Mouse (Mus musculus): ENCODE data around the gene P2rx5. TPM values are rescaled to one million over a fixed set of nuclear protein-coding genes. Genes with fewer than 3 reads are reported as not detected.

P2rx5 gene
- polyA plus RNA-seq, 1 experiment, result 0.54 TPM

DNA sequence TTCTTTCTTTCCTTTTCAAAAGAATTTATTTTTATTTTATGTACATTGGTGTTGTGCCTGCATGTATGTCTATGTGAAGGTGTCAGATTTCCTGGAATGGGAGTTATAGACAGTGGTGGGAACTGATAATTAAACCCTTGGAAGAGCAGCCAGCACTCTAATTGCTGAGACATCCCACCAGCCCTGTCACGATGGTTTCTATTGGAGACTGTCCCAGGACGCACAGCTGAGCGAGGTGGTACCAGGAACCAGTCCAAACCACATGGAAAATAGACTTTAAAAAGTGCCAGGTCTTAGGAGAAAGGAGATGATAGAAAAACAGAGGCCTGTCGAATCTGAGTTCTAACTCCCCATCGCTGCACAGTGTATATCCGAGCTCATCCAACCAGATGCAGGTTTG is 5.2 kb upstream of the P2rx5 start:
- Histone ChIP-seq H3K27me3 (ENCODE audit: control insufficient read depth, insufficient read depth, low read length) (no peaks in the 10 kb centered on the region), H3K27ac (ENCODE audit: control insufficient read depth, insufficient read depth, low read depth, low read length) (no peak overlapping the region), H3K4me3 (ENCODE audit: control insufficient read depth, low read depth, low read length) (no peak overlapping the region), H3K36me3 (ENCODE audit: control insufficient read depth, insufficient read depth, low read length) (no peaks in the 10 kb centered on the region), H3K4me1 (ENCODE audit: control insufficient read depth, insufficient read depth, low read length) (peaks cover 2% of the 10 kb centered on the region)
- TF ChIP-seq CTCF (IDR thresholded peaks at IDR 0.05; ENCODE audit: control insufficient read depth, insufficient read depth, insufficient replicate concordance, low read depth, low read length) (no peak), POLR2A (IDR thresholded peaks at IDR 0.05; ENCODE audit: control insufficient read depth, low read depth, low read length) (no peak)

DNA sequence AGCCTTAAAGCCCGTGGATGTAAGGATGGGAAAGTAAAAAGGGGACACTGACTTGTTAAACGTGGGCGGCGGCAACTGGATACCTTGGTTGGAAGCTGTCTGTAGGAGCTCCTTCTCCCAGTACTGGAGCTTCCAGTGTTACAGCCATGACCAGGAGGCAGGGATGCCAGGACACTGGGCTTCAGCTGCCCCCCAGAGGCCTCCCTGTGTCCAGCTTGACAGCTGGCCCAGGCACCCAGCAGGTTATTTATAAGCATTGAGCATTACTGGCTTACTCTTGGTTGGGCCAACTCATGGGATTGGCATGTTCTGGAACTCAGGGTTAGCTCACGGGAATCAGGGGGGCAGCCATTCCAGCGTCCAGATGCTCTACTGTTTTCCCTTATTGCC is 585 bp downstream of the P2rx5 start:
- H3K4me3 ChIP-seq (ENCODE audit: control insufficient read depth, low read depth, low read length), result no peak overlapping the region
- H3K27me3 ChIP-seq (ENCODE audit: control insufficient read depth, insufficient read depth, low read length), result no peaks in the 10 kb centered on the region
- peaks cover 9% of the 10 kb centered on the region for H3K4me1 ChIP-seq (ENCODE audit: control insufficient read depth, insufficient read depth, low read length)
- H3K27ac ChIP-seq (ENCODE audit: control insufficient read depth, insufficient read depth, low read depth, low read length), result no peak overlapping the region
- no peak for TF ChIP-seq POLR2A (IDR thresholded peaks at IDR 0.05; ENCODE audit: control insufficient read depth, low read depth, low read length)
- no peaks in the 10 kb centered on the region for H3K36me3 ChIP-seq (ENCODE audit: control insufficient read depth, insufficient read depth, low read length)

DNA sequence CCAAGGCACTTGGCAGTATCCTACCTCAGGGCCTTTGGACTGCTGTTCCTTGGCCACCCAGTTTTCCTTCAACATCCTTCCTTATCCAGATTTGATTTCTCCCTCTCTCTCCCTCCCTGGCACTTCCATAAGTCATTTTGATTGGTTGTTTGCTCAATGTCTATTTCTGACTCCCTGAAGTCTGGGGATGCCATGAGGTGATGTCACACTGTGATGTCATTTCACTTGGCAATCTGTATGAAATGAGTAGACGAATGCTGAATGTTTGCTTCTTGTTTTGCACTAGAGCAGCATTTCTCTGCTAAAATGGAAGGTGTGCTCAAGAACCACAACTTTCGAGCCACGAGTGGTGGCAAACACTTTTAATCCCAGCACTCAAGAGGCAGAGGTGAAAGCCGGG is 1.4 kb downstream of the P2rx5 start:
- TF ChIP-seq CTCF (IDR thresholded peaks at IDR 0.05; ENCODE audit: control insufficient read depth, insufficient read depth, insufficient replicate concordance, low read depth, low read length) (no peak), POLR2A (IDR thresholded peaks at IDR 0.05; ENCODE audit: control insufficient read depth, low read depth, low read length) (no peak)
- peaks cover 9% of the 10 kb centered on the region for H3K4me1 ChIP-seq (ENCODE audit: control insufficient read depth, insufficient read depth, low read length)
- no peak overlapping the region for H3K4me3 ChIP-seq (ENCODE audit: control insufficient read depth, low read depth, low read length)
- H3K27ac ChIP-seq (ENCODE audit: control insufficient read depth, insufficient read depth, low read depth, low read length), result no peak overlapping the region
- no peaks in the 10 kb centered on the region for H3K36me3 ChIP-seq (ENCODE audit: control insufficient read depth, insufficient read depth, low read length)
- no peaks in the 10 kb centered on the region for H3K27me3 ChIP-seq (ENCODE audit: control insufficient read depth, insufficient read depth, low read length)

DNA sequence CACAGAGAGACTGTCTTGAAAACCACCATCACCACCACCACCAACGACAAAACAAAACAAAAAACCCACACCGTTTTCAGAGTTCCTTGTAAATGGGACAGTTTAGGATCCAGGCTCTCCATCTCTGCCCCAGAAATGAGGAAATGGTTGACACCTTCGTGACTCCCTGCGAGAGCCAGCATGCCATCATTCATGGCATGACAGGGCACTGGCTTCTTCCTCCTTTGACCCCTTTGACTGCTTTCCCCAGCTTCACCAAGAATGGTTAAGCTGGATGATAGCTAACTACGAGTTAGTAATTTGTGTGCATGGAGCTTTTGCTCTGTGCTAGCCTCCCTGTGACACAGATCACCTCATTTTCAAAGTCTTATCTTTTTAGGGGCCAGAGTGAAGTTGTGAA is 2.1 kb downstream of the P2rx5 start:
- no peak overlapping the region for H3K27ac ChIP-seq (ENCODE audit: control insufficient read depth, insufficient read depth, low read depth, low read length)
- H3K36me3 ChIP-seq (ENCODE audit: control insufficient read depth, insufficient read depth, low read length), result no peaks in the 10 kb centered on the region
- H3K4me1 ChIP-seq (ENCODE audit: control insufficient read depth, insufficient read depth, low read length), result peaks cover 9% of the 10 kb centered on the region
- no peak overlapping the region for H3K4me3 ChIP-seq (ENCODE audit: control insufficient read depth, low read depth, low read length)
- no peaks in the 10 kb centered on the region for H3K27me3 ChIP-seq (ENCODE audit: control insufficient read depth, insufficient read depth, low read length)
- TF ChIP-seq CTCF (IDR thresholded peaks at IDR 0.05; ENCODE audit: control insufficient read depth, insufficient read depth, insufficient replicate concordance, low read depth, low read length) (no peak), POLR2A (IDR thresholded peaks at IDR 0.05; ENCODE audit: control insufficient read depth, low read depth, low read length) (no peak)

DNA sequence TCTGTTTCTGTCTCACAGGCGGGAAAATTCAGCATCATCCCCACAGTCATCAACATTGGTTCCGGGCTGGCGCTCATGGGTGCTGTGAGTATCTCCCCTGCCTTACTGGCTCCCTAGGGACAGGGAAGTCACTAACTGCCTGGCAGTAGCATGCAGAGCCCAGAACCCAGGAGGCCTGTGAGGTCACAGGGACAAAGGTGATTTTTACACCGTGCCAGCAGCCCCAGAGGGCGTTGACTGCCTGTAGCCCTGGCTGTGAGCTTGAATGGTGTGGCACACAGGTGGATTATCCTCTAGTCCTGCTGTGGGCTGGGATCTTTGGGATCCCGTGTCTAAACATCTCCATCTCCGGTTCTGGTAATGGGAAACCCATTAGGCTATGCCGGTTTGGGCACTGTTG is 7.8 kb downstream of the P2rx5 start:
- no peaks in the 10 kb centered on the region for H3K4me1 ChIP-seq (ENCODE audit: control insufficient read depth, insufficient read depth, low read length)
- TF ChIP-seq CTCF (IDR thresholded peaks at IDR 0.05; ENCODE audit: control insufficient read depth, insufficient read depth, insufficient replicate concordance, low read depth, low read length), result no peak
- no peaks in the 10 kb centered on the region for H3K27me3 ChIP-seq (ENCODE audit: control insufficient read depth, insufficient read depth, low read length)
- H3K4me3 ChIP-seq (ENCODE audit: control insufficient read depth, low read depth, low read length), result no peak overlapping the region
- no peaks in the 10 kb centered on the region for H3K36me3 ChIP-seq (ENCODE audit: control insufficient read depth, insufficient read depth, low read length)
- H3K27ac ChIP-seq (ENCODE audit: control insufficient read depth, insufficient read depth, low read depth, low read length), result no peak overlapping the region

DNA sequence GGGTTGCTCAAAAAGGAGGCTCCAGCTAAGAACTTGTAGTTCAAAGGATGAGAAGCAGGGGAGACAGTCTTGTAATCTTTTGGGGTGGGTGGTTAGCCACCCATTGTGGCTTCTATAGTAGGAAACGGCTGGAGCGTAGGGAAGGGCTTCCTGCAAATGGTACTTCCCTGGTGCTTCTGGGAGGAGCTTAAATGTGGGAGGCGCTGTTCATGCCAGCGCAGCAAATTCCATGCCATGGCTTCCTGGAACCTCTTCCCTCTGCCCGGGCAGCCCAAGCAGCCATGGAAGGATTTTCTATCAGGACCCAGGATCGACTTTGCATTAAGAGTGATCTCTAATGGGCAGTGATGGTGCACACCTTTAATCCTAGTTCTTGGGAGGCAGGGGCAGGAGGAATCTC is 8.4 kb downstream of the P2rx5 start:
- TF ChIP-seq CTCF (IDR thresholded peaks at IDR 0.05; ENCODE audit: control insufficient read depth, insufficient read depth, insufficient replicate concordance, low read depth, low read length), result no peak
- no peak for TF ChIP-seq POLR2A (IDR thresholded peaks at IDR 0.05; ENCODE audit: control insufficient read depth, low read depth, low read length)
- no peaks in the 10 kb centered on the region for H3K36me3 ChIP-seq (ENCODE audit: control insufficient read depth, insufficient read depth, low read length)

DNA sequence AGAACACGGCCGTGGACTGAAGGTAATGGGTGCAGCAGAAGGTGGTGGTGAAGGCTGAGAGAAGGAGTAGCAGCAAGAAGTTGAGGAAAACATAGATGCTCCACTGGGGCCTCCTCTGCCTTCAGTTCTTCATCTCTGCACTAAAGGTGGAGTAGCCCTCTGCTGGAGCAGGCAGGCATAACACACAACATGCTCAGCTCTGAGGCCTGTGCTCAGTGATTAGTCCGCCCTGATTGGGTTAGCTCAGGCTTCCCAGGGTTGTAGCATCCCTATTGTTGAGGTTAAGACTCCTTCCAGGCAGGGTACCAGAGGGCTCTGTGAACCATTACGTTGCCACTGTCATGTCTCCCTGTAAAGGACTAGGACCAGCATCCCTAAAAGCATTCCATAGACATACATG is 9.0 kb downstream of the P2rx5 start:
- H3K4me3 ChIP-seq (ENCODE audit: control insufficient read depth, low read depth, low read length), result no peak overlapping the region
- H3K27ac ChIP-seq (ENCODE audit: control insufficient read depth, insufficient read depth, low read depth, low read length), result no peak overlapping the region
- H3K27me3 ChIP-seq (ENCODE audit: control insufficient read depth, insufficient read depth, low read length), result no peaks in the 10 kb centered on the region
- H3K4me1 ChIP-seq (ENCODE audit: control insufficient read depth, insufficient read depth, low read length), result no peaks in the 10 kb centered on the region
- TF ChIP-seq CTCF (IDR thresholded peaks at IDR 0.05; ENCODE audit: control insufficient read depth, insufficient read depth, insufficient replicate concordance, low read depth, low read length) (peak; percentile 45; the same call in 1 of the 2 replicates), POLR2A (IDR thresholded peaks at IDR 0.05; ENCODE audit: control insufficient read depth, low read depth, low read length) (no peak)
- H3K36me3 ChIP-seq (ENCODE audit: control insufficient read depth, insufficient read depth, low read length), result no peaks in the 10 kb centered on the region

More for the DNA sequence above, 8.4 kb downstream of the P2rx5 start:
- H3K27ac ChIP-seq (ENCODE audit: control insufficient read depth, insufficient read depth, low read depth, low read length), result no peak overlapping the region
- no peak overlapping the region for H3K4me3 ChIP-seq (ENCODE audit: control insufficient read depth, low read depth, low read length)
- H3K4me1 ChIP-seq (ENCODE audit: control insufficient read depth, insufficient read depth, low read length), result no peaks in the 10 kb centered on the region
- H3K27me3 ChIP-seq (ENCODE audit: control insufficient read depth, insufficient read depth, low read length), result no peaks in the 10 kb centered on the region

DNA sequence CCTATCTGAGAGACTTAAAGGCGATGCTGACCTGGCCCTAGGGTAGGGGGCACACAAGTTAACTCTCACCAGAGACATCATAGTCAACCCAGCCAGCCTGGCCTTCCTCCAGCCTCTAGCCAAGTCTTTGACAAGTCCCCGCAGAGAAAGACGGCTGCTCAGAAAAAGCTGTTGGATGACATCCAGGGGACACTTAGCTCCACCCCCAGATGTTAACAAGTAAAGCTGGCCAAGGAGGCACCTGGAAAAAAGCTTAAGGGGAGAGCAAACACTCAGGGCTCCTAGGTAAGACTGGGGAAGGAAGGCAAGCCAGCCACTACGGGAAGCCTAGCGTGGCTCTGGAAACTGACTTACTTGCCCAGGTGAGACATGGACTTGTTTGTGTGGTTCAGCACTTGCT is 12.0 kb downstream of the P2rx5 start:
- Histone ChIP-seq H3K36me3 (ENCODE audit: control insufficient read depth, insufficient read depth, low read length) (no peaks in the 10 kb centered on the region), H3K27me3 (ENCODE audit: control insufficient read depth, insufficient read depth, low read length) (no peaks in the 10 kb centered on the region), H3K4me3 (ENCODE audit: control insufficient read depth, low read depth, low read length) (no peak overlapping the region), H3K4me1 (ENCODE audit: control insufficient read depth, insufficient read depth, low read length) (no peaks in the 10 kb centered on the region; the same call in 1 of the 2 replicates), H3K27ac (ENCODE audit: control insufficient read depth, insufficient read depth, low read depth, low read length) (no peak overlapping the region)
- TF ChIP-seq POLR2A (IDR thresholded peaks at IDR 0.05; ENCODE audit: control insufficient read depth, low read depth, low read length) (no peak), CTCF (IDR thresholded peaks at IDR 0.05; ENCODE audit: control insufficient read depth, insufficient read depth, insufficient replicate concordance, low read depth, low read length) (no peak)
